Mouse (Mus musculus) intestine, postnatal 0 days (tissue): ENCODE data around the gene Arid5a. TPM values are rescaled to one million over a fixed set of nuclear protein-coding genes. Genes with fewer than 3 reads are reported as not detected.
A peak's percentile ranks its signal among the peaks of the same experiment; 100 is the strongest.

ENCODE experiments used
- ATAC-seq: fragments of 200-750 bp; cut with Nextera tagmentation; 2 replicates; pipeline ENCODE4 v1.8.0; 2017; ENCODE audit warnings: mild to moderate bottlenecking, moderate TSS enrichment, moderate library complexity
- H3K27ac ChIP-seq: fragments of 300-500 bp; sonication (generic); 2 replicates; pipeline ENCODE4 v1.5.1; 2014; ENCODE audit warnings: mild to moderate bottlenecking, low read depth, low read length, moderate library complexity
- H3K27me3 ChIP-seq: fragments of 300-500 bp; sonication (generic); replicated peaks from 2 replicates; pipeline ENCODE4 v1.6.1; 2014; ENCODE audit warnings: low read length, mixed read lengths; ENCODE audit not compliant: control insufficient read depth, insufficient read depth
- H3K36me3 ChIP-seq: fragments of 300-500 bp; sonication (generic); 2 replicates; pipeline ENCODE4 v1.6.1; 2014; ENCODE audit warnings: mild to moderate bottlenecking, moderate library complexity; ENCODE audit not compliant: control insufficient read depth, insufficient read depth
- H3K4me1 ChIP-seq: fragments of 300-500 bp; sonication (generic); replicated peaks from 2 replicates; pipeline ENCODE4 v1.6.1; 2014; ENCODE audit warnings: antibody characterized with exemption, low read length, mixed read lengths; ENCODE audit not compliant: control insufficient read depth, insufficient read depth
- H3K4me2 ChIP-seq: fragments of 300-500 bp; sonication (generic); replicated peaks from 2 replicates; pipeline ENCODE4 v1.6.1; 2014; ENCODE audit warnings: low read depth, mild to moderate bottlenecking, moderate library complexity
- H3K4me3 ChIP-seq: fragments of 300-500 bp; sonication (generic); 2 replicates; pipeline ENCODE4 v1.5.1; 2014; ENCODE audit warnings: low read depth, low read length
- H3K9ac ChIP-seq: fragments of 300-500 bp; sonication (generic); 2 replicates; pipeline ENCODE4 v1.6.1; 2014; ENCODE audit warnings: mild to moderate bottlenecking, low read depth, low read length
- H3K9me3 ChIP-seq: fragments of 300-500 bp; sonication (generic); 2 replicates; pipeline ENCODE4 v1.6.1; 2016; ENCODE audit warnings: mixed run types; ENCODE audit not compliant: control insufficient read depth
- CTCF ChIP-seq: sonication (generic); IDR thresholded peaks from 2 replicates; pipeline ENCODE4 v1.5.1; 2016; ENCODE audit warnings: low read depth, mild to moderate bottlenecking, control low read depth, antibody characterized with exemption, moderate library complexity
- WGBS: fragments of 180-500 bp; shearing (Covaris S2); extraction: QIAGEN DNeasy Blood & Tissue Kit; methylation state at CpG from one replicate; pipeline ENCODE4 v1.1.7; 2014; 5-methylcytosine and 5-hydroxymethylcytosine counted together
- polyA plus RNA-seq: library from polyadenylated mRNA; unstranded; fragments of >200 nt; fragmentation: Nextera tagmentation; extraction: Ambion mirVana; gene quantifications from 2 replicates; pipeline ENCODE4 v1.2.1, GENCODE M21; 2015

The Arid5a gene
- polyA plus RNA-seq: 3.6 and 3.7 TPM in 2 replicates

- peak; percentile 27 for TF ChIP-seq CTCF
- H3K36me3 ChIP-seq: no peaks in the 10 kb centered on the region
- under 1% methylated on average over 64 of the region's 65 CpGs for WGBS
- no peaks in the 10 kb centered on the region for H3K9me3 ChIP-seq
- peak within 1 kb of the TSS; percentile 69 for H3K4me3 ChIP-seq
- H3K9ac ChIP-seq: peak within 1 kb of the TSS; percentile 62
- ATAC-seq: peak; percentile 86
- H3K4me1 ChIP-seq: peaks cover 4% of the 10 kb centered on the region
- no peaks in the 10 kb centered on the region; the same call in 1 of the 2 replicates for H3K27me3 ChIP-seq
- peak within 1 kb of the TSS; percentile 51; the same call in 1 of the 2 replicates for H3K27ac ChIP-seq
- peak within 1 kb of the TSS; percentile 92 for H3K4me2 ChIP-seq
These were observed at the start of gene Arid5a for GRCm38 (mm10) chr1:36307495-36308280. Gene Arid5a, plus strand, starts transcription at chr1:36307733.

- Histone ChIP-seq H3K4me2 (no peak overlapping the region), H3K9ac (no peak overlapping the region), H3K27ac (no peak overlapping the region), H3K36me3 (no peaks in the 10 kb centered on the region), H3K4me3 (no peak overlapping the region), H3K9me3 (no peaks in the 10 kb centered on the region), H3K27me3 (no peaks in the 10 kb centered on the region), H3K4me1 (no peaks in the 10 kb centered on the region)
- ATAC-seq: no peak
- TF ChIP-seq CTCF: no peak
- WGBS: 71% methylated on average over 2 of the region's 2 CpGs
These were observed 48.9 kb upstream of the Arid5a start for GRCm38 (mm10) chr1:36258631-36259030.

GRCm38 (mm10) chr1:36259281-36259680, 48.3 kb upstream of the Arid5a start:
- H3K27ac ChIP-seq: no peak overlapping the region

GRCm38 (mm10) chr1:36260418-36260817, 47.1 kb upstream of the Arid5a start:
- H3K4me3 ChIP-seq: no peak overlapping the region
- no peak overlapping the region for H3K9ac ChIP-seq
- H3K4me1 ChIP-seq: no peaks in the 10 kb centered on the region
- H3K9me3 ChIP-seq: no peaks in the 10 kb centered on the region
- H3K27me3 ChIP-seq: no peaks in the 10 kb centered on the region
- 87% methylated on average over 1 of the region's 1 CpGs for WGBS
- ATAC-seq: no peak
- no peak for TF ChIP-seq CTCF
- no peak overlapping the region for H3K4me2 ChIP-seq
- no peak overlapping the region for H3K27ac ChIP-seq
- H3K36me3 ChIP-seq: no peaks in the 10 kb centered on the region

More at GRCm38 (mm10) chr1:36259281-36259680, 48.3 kb upstream of the Arid5a start:
- H3K27me3 ChIP-seq: no peaks in the 10 kb centered on the region
- no peak overlapping the region for H3K9ac ChIP-seq
- H3K4me1 ChIP-seq: no peaks in the 10 kb centered on the region
- no peak for ATAC-seq
- no peaks in the 10 kb centered on the region for H3K9me3 ChIP-seq
- H3K4me3 ChIP-seq: no peak overlapping the region
- H3K36me3 ChIP-seq: no peaks in the 10 kb centered on the region
- no peak for TF ChIP-seq CTCF
- no peak overlapping the region for H3K4me2 ChIP-seq
- 92% methylated on average over 2 of the region's 2 CpGs for WGBS

- no peak overlapping the region for H3K4me3 ChIP-seq
- ATAC-seq: no peak
- no peak for TF ChIP-seq CTCF
- no peak overlapping the region for H3K27ac ChIP-seq
- 0 out of 2 replicates have a peak, but pooled peaks cover 4% of the 10 kb centered on the region for H3K4me1 ChIP-seq
- no peaks in the 10 kb centered on the region for H3K27me3 ChIP-seq
- no peaks in the 10 kb centered on the region for H3K9me3 ChIP-seq
- no peak overlapping the region for H3K9ac ChIP-seq
- no peak overlapping the region for H3K4me2 ChIP-seq
- 79% methylated on average over 19 of the region's 19 CpGs for WGBS
- peaks cover 8% of the 10 kb centered on the region; the same call in 1 of the 2 replicates for H3K36me3 ChIP-seq
These were observed 45.6 kb upstream of the Arid5a start for GRCm38 (mm10) chr1:36261708-36262504.
